Mouse (Mus musculus) monocyte, adult 5-6 weeks (primary cell): Measurements from ENCODE around the gene Rnf216. TPM values are rescaled to one million over a fixed set of nuclear protein-coding genes. Genes with fewer than 3 reads are reported as not detected.

Experiments
- ATAC-seq: fragments of 153-309, 156-312 bp; replicated peaks from 2 replicates; pipeline ENCODE4 v1.8.0; 2017; ENCODE audit warnings: mild to moderate bottlenecking; ENCODE audit not compliant: low TSS enrichment, insufficient number of reproducible peaks, severe bottlenecking, poor library complexity, low FRiP score
- total RNA-seq: library from RNA; stranded (forward); fragments of 200-1000, 200-491, 200-594 nt; gene quantifications from 3 replicates; pipeline ENCODE4 v1.2.3, GENCODE M21; 2017

Rnf216 gene
- total RNA-seq, 1 experiment from 2014 or later = 120 TPM

DNA sequence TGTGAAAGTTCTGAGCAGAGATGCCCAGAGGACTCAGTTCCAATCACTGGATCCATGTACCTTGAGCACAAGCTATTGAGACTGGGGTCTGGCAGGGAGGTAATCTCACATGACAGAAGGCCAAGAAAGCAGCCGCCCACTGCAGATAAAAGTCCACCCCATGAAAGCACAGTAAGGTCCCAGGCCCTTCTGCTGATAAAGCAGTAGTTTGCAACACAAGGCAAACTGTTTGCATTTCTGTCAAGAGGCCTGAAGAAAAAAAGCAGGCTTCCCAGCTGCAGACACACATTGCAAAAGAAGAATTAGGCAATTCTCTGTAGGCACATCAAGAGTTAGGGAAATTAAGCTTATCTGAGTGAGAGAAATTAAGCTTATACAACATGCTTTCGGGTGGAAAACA is 54.6 kb downstream of the Rnf216 start:
- no peak for ATAC-seq

DNA sequence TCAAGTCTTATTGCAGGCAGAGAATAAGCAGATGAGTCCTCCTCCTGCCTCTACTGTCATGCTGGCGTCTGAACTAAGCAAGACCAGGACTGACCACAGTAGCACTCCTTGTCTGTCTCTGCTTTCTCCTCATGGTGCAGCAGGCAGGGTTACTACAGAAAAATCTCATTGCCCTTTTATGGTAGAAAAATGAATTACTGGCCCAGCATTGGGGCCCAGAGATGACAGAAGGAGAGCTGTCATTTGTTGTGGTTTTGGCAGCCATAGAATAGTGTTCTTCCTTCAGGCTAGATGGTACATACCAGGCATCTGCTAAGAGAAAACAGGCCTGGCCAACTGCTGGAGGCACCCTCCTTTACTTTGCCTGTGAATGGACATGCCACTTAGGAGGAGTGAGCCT is 55.0 kb downstream of the Rnf216 start:
- no peak for ATAC-seq

DNA sequence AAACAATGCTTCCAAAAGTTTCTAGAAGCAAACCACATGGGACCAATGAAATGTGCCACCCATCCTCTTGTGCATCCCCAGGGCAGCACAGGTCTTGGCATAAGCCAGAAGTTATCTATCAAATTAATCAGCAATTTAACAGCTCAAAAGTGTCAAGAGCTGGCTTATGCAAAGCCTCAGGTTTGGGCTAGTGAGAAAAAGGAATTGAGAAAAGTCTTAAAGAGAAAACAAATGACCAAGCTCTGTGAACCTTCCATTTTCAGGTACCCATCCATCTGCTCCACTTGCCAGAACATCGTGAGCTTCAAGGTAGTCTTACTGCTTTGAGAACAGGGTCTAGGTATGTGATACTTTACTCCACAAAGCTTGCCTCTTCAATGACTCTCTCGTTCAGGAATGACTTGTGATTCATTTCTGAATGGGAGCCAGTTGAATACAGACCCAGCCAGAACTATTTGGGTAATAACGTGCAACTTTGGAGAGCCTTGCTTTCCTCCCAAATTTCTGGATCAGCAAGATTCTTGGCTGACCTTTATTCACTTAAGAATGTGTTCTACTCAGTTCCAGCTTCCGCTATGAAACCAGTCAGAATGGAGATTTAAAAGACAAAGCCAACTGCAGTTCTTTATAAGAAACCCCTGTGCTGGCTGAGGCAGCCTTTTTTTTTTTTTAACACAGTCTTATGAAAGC is 56.5 kb downstream of the Rnf216 start:
- ATAC-seq = no peak

DNA sequence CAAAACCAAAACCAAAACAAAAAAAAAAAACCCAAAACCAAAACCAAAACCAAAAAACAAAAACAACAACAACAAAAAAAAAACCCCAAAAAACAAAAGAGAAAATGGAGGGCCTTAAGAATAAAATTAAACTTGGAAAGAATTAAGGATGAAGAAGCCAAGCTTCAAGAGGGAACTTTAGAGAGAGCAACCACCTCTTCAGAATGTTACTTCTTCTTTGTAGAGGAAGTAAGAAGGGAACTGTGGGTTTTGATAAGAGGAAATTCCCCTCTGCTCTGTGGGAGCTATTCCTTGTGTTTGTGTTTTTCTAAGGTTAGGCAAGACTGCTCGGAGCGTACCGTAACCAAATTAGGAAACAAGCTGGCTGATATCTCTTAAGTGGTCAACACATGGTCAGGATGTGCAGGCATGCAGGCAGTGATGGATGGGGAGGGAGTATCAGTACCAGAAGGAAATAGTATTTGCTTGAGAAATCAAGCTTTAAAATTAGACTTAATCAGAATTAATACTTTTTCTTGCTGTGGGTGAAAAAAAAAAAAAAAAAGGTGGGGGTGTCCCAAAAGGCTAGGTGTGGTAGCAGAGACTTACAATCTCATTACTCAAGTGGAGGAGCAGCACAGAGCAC is 57.2 kb downstream of the Rnf216 start:
- peak; percentile 93 for ATAC-seq

DNA sequence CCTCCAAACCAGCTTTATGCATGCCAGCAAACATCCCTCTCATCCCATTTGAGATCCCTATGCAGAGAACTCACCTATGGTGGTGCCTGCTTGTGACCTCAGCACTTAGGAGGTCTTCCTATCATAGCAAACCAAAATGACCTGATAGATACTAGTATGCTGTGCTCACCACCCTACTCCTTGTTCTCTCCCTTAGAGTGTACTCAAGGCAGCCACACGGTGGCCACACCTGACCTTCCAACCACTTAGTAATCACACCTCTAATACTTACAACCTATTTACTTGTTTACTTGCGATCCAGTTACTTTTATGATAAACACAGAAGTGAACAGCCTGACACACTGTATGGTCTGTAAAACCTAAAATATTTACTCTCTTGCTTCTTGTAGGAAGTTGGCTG is 58.1 kb downstream of the Rnf216 start:
- ATAC-seq = no peak

DNA sequence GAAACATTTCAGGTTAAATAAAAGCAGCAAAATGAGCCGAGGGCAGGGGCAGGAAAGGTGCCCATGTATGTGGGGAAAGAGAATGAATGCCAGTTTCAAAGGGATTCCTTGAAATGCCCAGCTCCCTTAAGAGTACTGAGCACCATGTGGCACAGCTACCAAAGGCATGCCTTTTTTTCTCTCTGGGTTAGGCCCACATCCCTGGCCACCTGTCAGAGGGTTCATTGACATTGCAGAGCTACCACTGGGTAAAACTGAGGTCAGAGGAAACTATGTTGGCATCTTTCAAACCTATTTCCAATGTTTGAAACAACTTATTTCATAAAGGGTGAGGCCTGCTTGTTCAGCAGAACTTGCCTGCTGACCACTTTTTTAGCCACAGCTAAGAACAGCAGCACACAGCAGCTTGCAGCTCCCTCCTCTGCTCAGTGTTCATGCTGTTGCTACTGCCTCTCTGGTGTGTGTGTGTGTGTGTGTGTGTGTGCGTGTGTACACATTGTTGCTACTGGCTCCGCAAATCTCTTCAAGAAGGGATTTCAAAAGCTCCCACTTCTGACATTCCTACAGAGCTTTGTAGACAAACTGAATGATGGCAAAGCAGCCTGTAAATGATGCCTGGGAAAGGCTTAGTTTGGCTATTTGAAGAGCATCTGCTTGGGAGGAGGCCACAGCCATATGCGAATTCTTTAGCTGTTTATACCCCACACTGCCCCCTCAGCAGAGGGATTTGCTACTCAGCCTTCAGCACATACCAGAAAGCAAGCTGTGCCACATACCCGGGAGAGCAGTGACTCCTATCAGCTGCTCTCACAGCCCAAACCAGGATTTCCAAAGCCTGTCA is 59.4 kb downstream of the Rnf216 start:
- no peak for ATAC-seq

DNA sequence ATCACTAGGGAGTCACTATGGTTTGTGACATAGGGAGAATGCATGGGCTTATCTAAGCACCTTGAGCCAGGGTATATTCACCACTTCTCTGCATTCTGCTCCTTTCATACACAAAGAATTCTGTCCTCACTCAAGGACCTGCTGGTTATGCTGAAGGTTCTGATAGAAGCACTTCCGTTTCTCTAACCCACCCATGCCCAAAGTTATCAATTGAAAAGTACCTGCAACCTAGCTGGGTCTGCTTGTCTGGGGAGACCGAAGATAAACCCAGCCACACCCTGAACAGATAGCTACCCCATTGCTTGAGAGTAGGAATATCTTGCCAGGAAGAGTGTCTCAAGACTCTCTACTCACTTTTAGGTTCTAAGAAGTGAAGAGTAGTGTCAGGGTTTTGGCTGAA is 60.1 kb downstream of the Rnf216 start:
- no peak for ATAC-seq

DNA sequence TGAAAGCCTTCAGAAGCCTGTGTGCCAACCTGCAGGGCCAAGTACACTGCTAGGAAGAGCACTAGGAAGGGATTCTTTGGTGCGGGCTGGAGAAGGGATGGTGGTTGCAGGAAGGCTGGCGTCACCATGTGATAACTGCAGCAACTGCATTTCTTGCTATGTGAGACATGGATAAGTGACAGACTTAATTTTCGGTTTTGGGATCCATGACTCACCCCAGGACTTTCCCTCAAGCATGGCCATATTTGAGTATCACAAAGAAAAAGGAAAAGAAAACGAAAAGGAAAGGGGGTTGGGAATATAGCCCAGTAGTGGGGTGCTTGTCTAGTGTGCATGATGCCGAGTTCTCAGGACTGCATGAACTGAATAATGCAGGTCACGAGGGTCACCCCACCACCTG is 60.9 kb downstream of the Rnf216 start:
- ATAC-seq = no peak

DNA sequence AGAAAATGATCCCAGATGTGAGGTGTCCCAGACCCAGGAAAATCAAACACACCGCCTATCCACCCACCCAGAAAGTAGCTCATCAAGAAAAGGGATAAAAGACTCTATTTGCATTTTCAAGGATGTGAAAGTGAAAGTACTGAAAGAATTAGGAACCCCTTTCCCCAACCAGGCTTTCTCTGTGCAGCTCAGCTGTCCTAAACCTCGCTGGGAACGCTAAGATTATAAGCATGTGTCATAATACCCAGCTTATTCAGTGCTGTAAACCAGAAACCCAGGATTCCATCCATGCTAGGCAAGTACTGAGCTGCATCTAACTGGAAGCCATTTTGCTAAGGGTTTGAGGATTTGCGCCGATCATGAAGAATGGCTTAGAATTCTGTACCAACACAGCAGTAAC is 62.5 kb downstream of the Rnf216 start:
- peak; percentile 50; the same call in 1 of the 2 replicates for ATAC-seq

DNA sequence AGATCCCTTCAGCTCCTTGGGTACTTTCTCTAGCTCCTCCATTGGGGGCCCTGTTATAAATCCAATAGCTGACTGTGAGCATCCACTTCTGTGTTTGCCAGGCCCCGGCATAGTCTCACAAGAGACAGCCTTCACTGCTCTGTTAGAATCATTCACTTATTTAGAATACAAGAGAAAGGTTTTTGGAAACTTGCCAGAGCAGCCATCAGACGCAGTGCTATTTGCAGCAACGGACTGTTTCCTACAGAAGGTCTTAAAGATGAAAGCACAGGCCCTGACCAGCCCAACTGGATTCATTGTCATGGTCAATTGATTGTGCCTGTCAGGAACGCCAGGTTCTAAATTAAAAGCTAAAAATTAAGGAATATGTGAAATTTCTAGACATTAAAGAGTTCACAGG is 63.0 kb downstream of the Rnf216 start:
- ATAC-seq = no peak

DNA sequence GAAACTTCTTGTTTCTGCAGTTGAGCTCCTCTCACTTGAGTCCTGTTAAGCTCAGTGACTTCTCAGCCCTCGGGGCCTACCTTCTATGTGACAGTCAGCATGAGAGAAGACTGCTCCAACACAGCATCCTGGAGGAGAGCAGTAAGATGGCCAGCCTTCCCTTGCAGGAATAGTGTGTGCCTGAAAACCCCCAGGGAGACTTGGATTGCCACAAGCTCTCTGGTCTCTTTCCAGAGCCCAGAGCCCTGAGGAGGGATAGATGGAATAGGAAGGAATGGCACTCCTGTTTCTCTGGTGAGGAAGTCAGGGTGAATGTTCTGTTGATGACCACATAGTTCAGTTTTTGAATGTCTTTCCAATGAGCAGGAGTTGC is 63.8 kb downstream of the Rnf216 start:
- ATAC-seq = no peak

DNA sequence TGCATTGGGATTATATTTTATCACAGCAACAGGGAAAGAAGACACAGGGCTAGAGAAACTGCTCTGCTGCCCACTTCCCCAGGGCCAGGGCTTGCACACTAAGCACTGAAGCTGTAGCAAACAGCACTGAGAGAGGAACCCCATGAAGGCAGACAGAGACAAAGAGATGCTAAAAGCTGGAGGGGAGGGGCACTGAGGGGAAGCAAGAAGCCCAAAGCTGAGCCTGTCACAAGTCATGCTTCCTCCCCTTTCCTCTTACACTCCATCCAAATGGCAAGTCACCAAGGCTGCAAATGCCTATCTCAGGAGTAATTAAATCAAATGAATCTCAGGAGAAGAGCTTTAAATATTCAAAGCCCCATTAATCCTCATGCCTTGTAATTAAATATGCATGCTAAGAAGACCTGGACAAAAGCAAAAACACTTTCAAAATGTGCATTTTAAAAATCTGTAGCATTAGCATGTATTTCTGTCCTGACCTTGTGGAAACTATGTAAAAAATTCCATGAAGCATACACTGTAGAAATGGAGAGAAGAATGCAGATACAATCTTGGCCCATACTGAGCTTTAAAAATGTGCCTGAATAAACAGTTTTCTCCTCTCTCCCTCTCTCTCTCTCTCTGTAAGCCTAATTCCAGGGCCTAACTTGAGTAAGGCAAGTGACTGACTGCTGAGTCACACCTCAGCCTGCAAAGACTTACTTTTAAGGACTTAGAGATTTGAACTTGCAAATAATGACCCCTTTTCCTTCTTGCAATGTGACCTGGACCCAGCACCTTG is 64.4 kb downstream of the Rnf216 start:
- ATAC-seq = peak; percentile 67

DNA sequence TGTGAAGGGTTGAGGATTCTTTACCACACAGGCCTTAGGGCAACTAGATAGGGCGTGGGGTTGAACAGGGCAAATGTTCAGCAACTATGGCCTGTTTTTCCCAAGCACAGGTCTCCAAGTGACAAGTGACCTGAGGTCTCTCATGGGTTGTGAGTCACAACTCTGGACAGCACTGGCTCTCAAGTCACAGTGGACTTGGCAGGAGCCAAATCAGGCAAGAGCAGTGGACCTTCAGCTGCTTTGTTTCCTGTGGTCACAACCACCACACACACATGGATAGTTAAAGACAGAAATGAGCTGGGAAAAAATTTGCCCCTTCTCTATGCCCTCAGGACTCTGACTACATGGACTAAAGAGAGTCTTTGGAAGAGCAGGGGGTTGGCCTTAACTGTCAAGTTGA is 65.2 kb downstream of the Rnf216 start:
- no peak for ATAC-seq

DNA sequence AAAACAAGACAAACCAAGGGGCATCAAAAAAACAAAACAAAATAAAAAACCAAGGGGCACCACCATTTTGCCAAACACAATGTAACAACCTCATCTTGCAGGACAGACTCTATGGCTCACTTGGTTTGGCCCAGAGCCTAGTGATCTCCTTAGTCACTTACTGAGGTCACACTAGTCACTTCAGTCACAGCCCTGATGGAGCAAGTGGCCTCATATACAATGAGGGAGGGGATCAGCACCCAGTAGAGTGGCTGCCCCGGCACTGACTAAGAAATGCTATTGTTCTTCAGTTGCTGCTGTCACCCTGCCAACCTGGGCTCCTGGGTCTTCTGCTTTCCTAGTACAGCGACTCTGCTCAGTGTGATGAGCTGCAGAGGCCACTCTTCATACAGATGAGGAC is 68.9 kb downstream of the Rnf216 start:
- no peak for ATAC-seq

DNA sequence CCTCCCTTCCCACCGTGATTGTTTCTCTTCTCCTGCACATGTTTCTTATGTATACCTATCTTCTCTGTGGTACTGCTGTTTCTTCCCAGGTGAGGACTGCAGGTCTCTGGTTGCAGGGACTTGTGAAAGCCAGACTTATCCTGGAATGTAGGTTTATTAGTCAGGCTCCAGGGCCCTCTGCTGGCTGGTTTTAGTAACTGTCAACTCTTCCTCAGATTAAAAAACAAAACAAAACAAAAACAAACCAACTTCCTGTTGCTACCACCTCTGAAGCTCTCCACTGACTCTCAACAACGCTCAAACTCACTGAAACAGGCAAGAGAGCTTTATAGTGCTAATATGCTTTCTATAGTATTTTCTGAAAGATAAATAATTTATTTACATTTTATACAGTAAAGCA is 69.5 kb downstream of the Rnf216 start:
- no peak for ATAC-seq

DNA sequence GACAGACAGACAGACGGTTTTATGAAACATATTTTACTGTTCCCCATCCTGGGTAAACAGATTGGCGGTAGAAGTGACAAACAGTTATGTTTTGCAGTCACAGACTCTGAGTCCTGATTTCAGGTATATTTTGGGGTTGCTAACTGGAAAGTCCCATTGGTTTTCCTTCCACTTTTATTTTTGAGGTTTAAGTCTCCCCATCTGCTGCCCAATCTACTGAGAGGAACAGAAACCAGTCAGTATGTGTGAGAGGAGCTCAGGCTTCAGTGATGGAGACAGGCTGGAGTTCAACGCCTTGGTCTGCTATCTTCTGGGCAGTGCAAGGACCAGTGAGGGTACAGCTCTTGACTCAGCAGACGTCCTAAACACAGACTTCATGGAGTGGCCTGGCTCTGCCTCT is 74.0 kb downstream of the Rnf216 start:
- ATAC-seq = peak; percentile 76

DNA sequence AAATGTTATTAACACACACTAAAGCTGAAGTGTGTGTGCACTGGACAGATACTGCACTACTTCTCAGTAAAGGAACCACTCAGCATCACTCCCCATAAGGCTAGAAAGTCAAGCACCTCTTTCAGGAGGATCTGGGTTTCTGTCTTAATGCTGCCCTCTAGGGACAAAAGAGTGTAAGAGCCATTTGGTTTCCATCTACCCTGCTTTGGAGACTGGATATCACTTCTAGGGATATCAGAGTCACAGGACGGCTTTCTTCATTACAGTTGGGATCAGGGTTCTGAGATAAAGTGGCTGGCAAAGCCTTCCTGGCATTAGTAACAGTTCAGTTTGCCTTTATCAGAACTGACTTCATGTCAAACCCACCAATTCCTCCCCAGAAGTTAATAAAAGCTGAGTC is 75.6 kb downstream of the Rnf216 start:
- peak; percentile 64 for ATAC-seq

DNA sequence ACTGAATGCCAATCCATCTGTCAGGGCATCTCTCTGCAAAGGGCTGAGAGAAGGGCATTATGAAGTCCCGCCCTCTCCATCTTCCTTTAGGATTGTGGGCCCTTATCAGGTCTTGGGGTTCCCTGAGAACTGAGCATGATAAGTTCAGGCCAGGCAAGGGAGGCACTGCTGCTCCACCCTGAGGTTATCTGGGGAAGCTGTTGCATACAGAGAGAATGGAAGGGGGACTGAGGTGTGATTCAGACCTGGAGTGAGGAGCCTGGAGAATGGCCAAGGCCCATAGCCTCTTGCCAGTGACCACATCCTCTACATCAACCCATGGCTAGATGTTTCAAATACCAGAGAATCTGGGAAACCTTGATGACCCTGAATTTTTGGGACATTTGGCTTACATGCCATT is 76.7 kb downstream of the Rnf216 start:
- ATAC-seq = no peak

DNA sequence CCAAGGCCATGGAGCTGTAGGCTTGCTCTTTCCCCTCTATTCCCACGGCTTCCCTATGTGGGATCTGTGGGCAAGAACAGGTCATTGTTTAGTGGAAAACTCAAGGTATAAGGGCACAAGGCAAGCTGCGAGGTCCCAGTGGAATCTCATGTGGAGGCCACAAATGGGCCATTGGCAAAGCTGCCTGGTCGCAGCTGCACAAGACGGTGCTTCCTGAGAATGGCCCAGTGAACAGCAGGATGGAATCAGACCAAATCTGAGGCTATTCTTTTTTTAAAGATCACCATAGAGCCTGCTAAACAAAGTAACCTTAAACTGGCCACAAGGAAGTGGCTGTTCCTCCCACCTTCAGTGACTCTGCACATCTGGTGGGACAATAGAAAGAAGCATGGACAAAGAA is 77.5 kb downstream of the Rnf216 start:
- ATAC-seq = no peak
